Mouse (Mus musculus) liver, embryonic 12.5 days (tissue): ENCODE measurements around the gene Kcnv2. TPM values are rescaled to one million over a fixed set of nuclear protein-coding genes. Genes with fewer than 3 reads are reported as not detected.

Source experiments
- ATAC-seq: fragments of 200-750 bp; cut with Nextera tagmentation; 2 replicates; pipeline ENCODE4 v1.8.0; 2017; ENCODE audit warnings: moderate number of reproducible peaks, mild to moderate bottlenecking, moderate library complexity
- H3K27ac ChIP-seq: fragments of 300-500 bp; sonication (generic); 2 replicates; pipeline ENCODE4 v1.5.1; 2016; ENCODE audit warnings: mild to moderate bottlenecking
- H3K27me3 ChIP-seq: fragments of 300-500 bp; sonication (generic); replicated peaks from 2 replicates; pipeline ENCODE4 v1.6.1; 2016; ENCODE audit warnings: mild to moderate bottlenecking, moderate library complexity
- H3K36me3 ChIP-seq: fragments of 300-500 bp; sonication (generic); 2 replicates; pipeline ENCODE4 v1.6.1; 2016; ENCODE audit warnings: mild to moderate bottlenecking, moderate library complexity
- H3K4me1 ChIP-seq: fragments of 300-500 bp; sonication (generic); 2 replicates; pipeline ENCODE4 v1.6.1; 2016
- H3K4me2 ChIP-seq: fragments of 300-500 bp; sonication (generic); 2 replicates; pipeline ENCODE4 v1.6.1; 2016; ENCODE audit warnings: mild to moderate bottlenecking, moderate library complexity
- H3K4me3 ChIP-seq: fragments of 300-500 bp; sonication (generic); 2 replicates; pipeline ENCODE4 v1.5.1; 2016; ENCODE audit warnings: mild to moderate bottlenecking, moderate library complexity
- H3K9ac ChIP-seq: fragments of 300-500 bp; sonication (generic); 2 replicates; pipeline ENCODE4 v1.6.1; 2016; ENCODE audit warnings: mild to moderate bottlenecking, moderate library complexity
- H3K9me3 ChIP-seq: fragments of 300-500 bp; sonication (generic); replicated peaks from 2 replicates; pipeline ENCODE4 v1.6.1; 2016; ENCODE audit warnings: mild to moderate bottlenecking, moderate library complexity
- WGBS: fragments of 180-500 bp; shearing (Covaris S2); methylation state at CpG from one replicate; pipeline ENCODE4 v1.1.7; 2016; ENCODE audit not compliant: insufficient replicate concordance; 5-methylcytosine and 5-hydroxymethylcytosine counted together
- polyA plus RNA-seq: library from polyadenylated mRNA; unstranded; fragments of >200 nt; fragmentation: Nextera tagmentation; extraction: Ambion mirVana; gene quantifications from 2 replicates; pipeline ENCODE4 v1.2.1, GENCODE M21; 2016

Gene Kcnv2
- polyA plus RNA-seq, 1 experiment from 2014 or later: not detected

GRCm38 (mm10) chr19:27370174-27370573 is 47.8 kb downstream of the Kcnv2 start:
- Histone ChIP-seq H3K4me1 (no peaks in the 10 kb centered on the region), H3K27ac (no peak overlapping the region), H3K36me3 (no peaks in the 10 kb centered on the region), H3K4me2 (no peak overlapping the region), H3K4me3 (no peak overlapping the region), H3K9ac (no peak overlapping the region), H3K27me3 (no peaks in the 10 kb centered on the region), H3K9me3 (no peaks in the 10 kb centered on the region)
- no peak for ATAC-seq
- WGBS: 56% methylated on average over 2 of the region's 2 CpGs

- 71% methylated on average over 2 of the region's 2 CpGs for WGBS
- no peaks in the 10 kb centered on the region for H3K9me3 ChIP-seq
- no peaks in the 10 kb centered on the region for H3K36me3 ChIP-seq
- no peaks in the 10 kb centered on the region for H3K27me3 ChIP-seq
- H3K27ac ChIP-seq: no peak overlapping the region
- no peak overlapping the region for H3K4me3 ChIP-seq
- ATAC-seq: no peak
- H3K4me1 ChIP-seq: no peaks in the 10 kb centered on the region
- H3K9ac ChIP-seq: no peak overlapping the region
- no peak overlapping the region for H3K4me2 ChIP-seq
These were observed 48.4 kb downstream of the Kcnv2 start for GRCm38 (mm10) chr19:27370784-27371183.

DNA sequence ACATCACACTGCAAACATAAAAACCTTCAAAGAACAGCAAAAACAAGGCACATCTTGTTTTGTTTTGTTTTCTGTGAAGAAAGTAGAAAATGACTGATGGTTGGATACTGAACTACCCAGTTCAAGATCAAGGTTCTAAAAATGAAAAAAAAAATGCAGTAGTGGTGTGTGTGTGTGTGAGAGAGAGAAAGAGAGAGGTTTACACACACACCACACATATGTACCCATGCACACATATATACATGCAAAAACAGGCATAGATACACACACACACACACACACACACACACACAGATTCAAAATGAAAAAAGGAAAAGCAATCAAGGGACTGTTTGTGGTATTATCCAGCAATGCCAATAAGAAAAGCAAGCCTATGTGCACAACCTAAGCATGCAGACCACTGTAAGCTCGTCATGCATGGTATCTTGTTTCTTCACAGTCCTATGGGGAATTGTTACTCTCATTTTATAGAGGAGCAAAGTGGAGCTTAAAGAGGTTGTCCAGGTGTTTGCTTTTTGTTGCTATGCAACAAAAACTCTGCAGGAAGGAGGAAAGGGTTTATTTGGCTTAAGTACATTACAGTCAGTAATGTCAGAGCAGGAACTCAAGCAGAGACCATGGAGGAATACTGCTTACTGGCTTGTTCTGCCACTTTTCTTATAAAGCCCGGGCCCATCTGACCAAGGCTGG is 57.5 kb downstream of the Kcnv2 start:
- no peak overlapping the region for H3K27ac ChIP-seq
- no peak overlapping the region for H3K4me2 ChIP-seq
- no peak overlapping the region for H3K9ac ChIP-seq
- peaks cover 4% of the 10 kb centered on the region; the same call in 1 of the 2 replicates for H3K36me3 ChIP-seq
- H3K27me3 ChIP-seq: no peaks in the 10 kb centered on the region
- 75% methylated on average over 2 of the region's 2 CpGs for WGBS
- no peak for ATAC-seq
- no peak overlapping the region for H3K4me3 ChIP-seq
- no peaks in the 10 kb centered on the region for H3K9me3 ChIP-seq
- no peaks in the 10 kb centered on the region for H3K4me1 ChIP-seq

DNA sequence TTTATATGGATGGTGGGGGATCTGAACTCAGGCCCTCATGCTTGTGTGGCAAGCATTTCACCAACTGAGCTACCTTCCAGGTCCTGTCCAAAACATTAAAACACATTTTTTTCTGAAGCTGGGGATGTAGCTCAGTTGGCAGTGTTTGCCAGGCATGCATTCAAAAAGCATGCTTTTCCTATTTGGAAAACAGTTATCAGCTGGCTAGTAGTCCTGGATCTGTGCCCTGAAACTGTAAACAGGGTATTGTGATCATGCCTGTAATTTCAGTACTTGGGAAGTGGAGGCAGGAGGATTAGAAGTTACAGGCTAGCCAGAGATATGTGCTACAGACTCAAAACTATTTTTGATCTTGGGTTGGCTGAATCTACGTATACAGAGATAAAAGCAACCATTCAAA is 59.7 kb downstream of the Kcnv2 start:
- Histone ChIP-seq H3K4me2 (no peak overlapping the region), H3K4me1 (no peaks in the 10 kb centered on the region), H3K4me3 (no peak overlapping the region), H3K27ac (no peak overlapping the region), H3K27me3 (no peaks in the 10 kb centered on the region), H3K9ac (no peak overlapping the region), H3K36me3 (peaks cover 27% of the 10 kb centered on the region), H3K9me3 (no peaks in the 10 kb centered on the region)
- WGBS: 77% methylated on average over 1 of the region's 1 CpGs
- no peak for ATAC-seq

- Histone ChIP-seq H3K4me3 (no peak overlapping the region), H3K27ac (no peak overlapping the region), H3K36me3 (peaks cover 37% of the 10 kb centered on the region), H3K9me3 (no peaks in the 10 kb centered on the region), H3K9ac (no peak overlapping the region), H3K27me3 (no peaks in the 10 kb centered on the region), H3K4me1 (no peaks in the 10 kb centered on the region), H3K4me2 (no peak overlapping the region)
- 74% methylated on average over 5 of the region's 5 CpGs for WGBS
- ATAC-seq: no peak
These were observed 60.9 kb downstream of the Kcnv2 start for GRCm38 (mm10) chr19:27383266-27383665.

- H3K4me2 ChIP-seq: no peak overlapping the region
- no peaks in the 10 kb centered on the region for H3K4me1 ChIP-seq
- H3K27ac ChIP-seq: no peak overlapping the region
- no peak for ATAC-seq
- H3K9ac ChIP-seq: no peak overlapping the region
- H3K36me3 ChIP-seq: peaks cover 57% of the 10 kb centered on the region
- H3K27me3 ChIP-seq: no peaks in the 10 kb centered on the region
- H3K4me3 ChIP-seq: no peak overlapping the region
- no peaks in the 10 kb centered on the region for H3K9me3 ChIP-seq
These were observed 62.9 kb downstream of the Kcnv2 start for GRCm38 (mm10) chr19:27385304-27385703.

Other genes with a start within 250 kb of the Kcnv2 start
- gene Vldlr, start 106.1 kb upstream of the Kcnv2 start, polyA plus RNA-seq: 2.0 and 2.2 TPM in 2 replicates
- 74.3 and 83.1 TPM in 2 replicates for gene Pum3, start 107.2 kb downstream of the Kcnv2 start, polyA plus RNA-seq